Mouse (Mus musculus): ENCODE data around the gene Zfp563.
A peak's percentile ranks its signal among the peaks of the same experiment; 100 is the strongest.

Zfp563 gene

GRCm38 (mm10) chr17:33089220-33089949 lies at the start of gene Zfp563:
Gene Zfp563 (plus strand): TSS chr17:33089310.
- DNase-seq, result peak; percentile 84

GRCm38 (mm10) chr17:33058791-33059190 lies 30.3 kb upstream of the Zfp563 start:
- DNase-seq, result peak; percentile 15

GRCm38 (mm10) chr17:33063001-33063400 lies 26.1 kb upstream of the Zfp563 start:
- DNase-seq, result no peak

DNA sequence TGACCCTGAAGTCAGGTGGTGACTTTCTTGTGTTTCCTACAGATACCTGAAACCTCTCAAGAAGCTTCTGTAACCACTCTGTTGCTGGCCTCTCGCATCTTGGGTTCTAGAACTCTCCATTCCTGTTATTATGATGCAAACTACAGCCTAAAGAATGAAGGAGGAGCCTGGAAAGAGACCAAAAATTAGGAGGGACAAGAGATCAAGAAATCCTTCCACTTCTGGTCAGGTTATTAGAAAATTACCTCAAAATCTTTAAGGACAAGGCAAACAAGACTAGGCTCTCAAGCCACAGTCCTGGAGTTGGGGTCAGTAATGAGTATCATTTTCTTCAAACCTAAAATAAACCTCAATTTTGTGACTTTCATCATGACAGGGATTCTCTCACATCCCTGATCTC lies 21.2 kb upstream of the Zfp563 start, which contains the start of gene 4921501E09Rik:
TSS of gene 4921501E09Rik (minus strand) at position 101 of the 400 bp plus-strand sequence.
- no peak for DNase-seq

GRCm38 (mm10) chr17:33091630-33092029 lies 2.5 kb downstream of the Zfp563 start:
- DNase-seq, result no peak

GRCm38 (mm10) chr17:33092391-33093193 lies 3.5 kb downstream of the Zfp563 start:
- peak; percentile 72 for DNase-seq

DNA sequence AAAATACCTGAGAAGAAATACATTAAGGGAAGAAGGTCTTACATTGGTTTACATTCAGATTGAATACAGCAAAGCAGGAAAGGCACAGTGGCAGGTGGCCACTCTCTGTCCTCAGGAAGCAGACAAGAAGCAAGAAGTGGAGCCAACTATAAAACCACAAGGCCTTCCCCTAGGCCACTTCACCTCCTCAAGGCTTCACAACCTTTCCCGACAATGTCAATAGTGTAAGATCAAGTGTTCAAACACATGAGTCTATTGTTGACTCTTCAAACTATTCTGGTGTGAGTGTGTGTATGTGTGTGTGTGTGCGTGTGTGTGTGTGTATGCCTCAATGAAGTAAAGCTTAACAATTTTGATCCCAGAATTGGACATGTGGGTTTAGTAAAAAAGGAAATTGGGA lies 8.3 kb downstream of the Zfp563 start:
- DNase-seq, result no peak

- DNase-seq, result no peak
These were observed 35.4 kb downstream of the Zfp563 start for GRCm38 (mm10) chr17:33124546-33124945.

DNA sequence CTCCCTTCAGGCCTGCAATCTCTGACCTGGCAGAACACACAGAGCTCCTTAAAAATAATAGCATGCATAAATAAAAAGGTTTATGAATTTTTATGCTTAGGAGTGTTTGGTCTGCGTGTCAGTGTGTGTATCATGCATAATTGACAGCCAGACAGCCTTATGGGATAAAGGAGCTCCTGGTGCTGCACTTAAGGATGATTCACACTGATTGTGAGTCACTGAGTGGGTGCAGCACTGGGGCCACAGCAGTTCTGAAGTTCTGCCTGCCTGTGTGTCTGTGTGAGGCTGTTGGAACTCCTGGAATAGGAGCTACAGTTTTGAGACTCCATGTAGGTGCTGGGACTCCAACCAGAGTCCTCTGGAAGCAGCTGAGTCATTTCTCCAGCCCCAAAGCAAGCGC lies 37.1 kb downstream of the Zfp563 start:
- DNase-seq, result no peak

DNA sequence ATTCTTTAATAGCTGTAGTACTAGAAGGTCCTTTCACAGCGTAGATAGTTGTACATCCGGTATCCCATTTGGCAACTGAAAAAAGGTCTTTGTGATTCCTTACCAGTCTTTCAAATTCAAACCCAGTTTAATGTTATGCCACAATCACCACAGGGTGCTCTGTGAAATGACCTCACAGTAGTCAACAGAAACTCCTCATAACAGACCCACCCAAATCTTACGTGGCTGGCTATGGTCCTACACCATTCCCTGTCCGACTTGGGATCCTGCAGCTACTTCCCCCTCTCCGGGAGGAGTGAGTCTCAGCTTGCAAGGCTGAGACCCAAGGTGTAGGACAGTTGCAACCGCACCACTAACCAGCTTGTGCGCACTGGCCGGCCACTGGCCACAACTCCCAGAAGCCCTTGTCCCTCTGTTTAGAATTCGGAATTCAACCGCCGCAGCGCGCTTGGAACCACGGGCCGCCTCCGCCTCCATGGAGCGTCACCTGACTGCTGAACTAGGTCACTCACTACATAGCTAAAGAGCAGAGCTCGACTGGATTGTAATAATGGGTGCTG lies 50.2 kb downstream of the Zfp563 start, which contains the start of gene Morc2b:
TSS of gene Morc2b (minus strand) at position 423 of the 560 bp plus-strand sequence.
- DNase-seq, result no peak
